Mouse (Mus musculus): ENCODE data around the gene Rpusd3.

GRCm38 (mm10) chr6:113394811-113395210, 24.3 kb downstream of the Rpusd3 start:
- TF ChIP-seq CTCF (IDR thresholded peaks at IDR 0.05; ENCODE audit: low read depth) (no peak), EP300 (IDR thresholded peaks at IDR 0.05; ENCODE audit: low read depth) (no peak)

All from liver, embryonic 14.5 days (tissue).